Mouse (Mus musculus) frontal cortex, postnatal 14 days (tissue): ENCODE measurements around the gene Rcc2.

ENCODE experiments used
- DNase-seq, 2 experiments: peaks; one replicate each; pipeline ENCODE4 v3.0.0; 2022; ENCODE audit warnings: low spot score in 2 of 2

Gene Rcc2

DNA sequence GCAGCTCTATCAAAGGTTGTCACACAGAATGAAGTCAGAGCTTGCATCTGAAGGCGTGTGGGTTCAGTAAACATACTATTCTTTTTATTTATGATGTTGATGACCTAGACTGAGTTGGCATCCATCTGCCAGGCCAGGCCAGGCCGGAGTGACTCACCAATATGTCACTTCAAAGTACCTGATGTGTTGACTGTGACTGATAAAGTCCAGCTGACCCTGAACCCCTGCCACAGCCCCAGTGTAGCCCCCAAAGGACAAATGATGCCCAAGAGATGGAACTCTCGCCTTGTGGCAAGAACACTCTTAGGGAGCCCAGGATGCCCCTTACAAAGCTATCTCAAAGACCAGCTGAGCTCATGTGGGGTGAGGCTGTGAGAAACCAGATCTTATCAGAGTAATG is 55.5 kb downstream of the Rcc2 start:
- no peak for DNase-seq

DNA sequence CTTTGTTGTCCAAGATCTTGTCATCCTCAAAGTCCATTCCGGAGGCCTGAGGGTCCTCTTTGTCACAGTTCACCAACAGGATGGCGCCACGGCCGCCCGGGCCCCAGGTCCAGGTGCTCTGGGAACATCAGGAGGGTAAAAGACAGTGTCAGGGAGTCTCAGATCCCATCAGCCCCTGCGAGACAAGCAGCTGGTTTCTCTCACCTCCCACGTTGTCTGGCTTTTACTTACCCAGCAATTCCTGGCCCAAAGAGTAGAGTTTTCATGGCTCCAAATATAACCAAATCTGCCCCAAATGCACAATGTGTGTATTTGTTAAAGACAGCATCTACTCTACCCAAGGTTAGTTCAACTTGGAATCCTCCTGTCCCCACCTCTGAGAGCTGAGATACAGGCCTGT is 61.3 kb downstream of the Rcc2 start:
- no peak for DNase-seq

DNA sequence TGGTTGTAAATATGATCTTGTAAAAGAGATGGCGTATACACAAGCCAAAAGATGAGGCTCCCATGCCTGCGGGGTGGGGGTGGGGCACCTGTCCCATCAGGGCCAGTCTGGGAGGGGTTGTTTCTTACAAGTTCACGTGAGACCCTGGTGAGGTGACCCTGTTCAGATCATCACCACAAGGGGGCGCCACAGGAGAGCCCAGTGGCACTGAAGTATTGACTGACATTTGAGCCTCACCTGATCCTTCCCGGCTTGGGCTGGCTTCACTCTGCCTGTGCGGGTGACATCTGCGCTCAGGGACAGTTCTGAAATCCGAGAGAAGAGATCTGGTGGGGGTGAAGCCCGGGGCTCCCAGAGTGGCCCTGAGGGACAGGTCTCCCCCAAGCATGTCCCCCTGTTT is 62.8 kb downstream of the Rcc2 start:
- no peak for DNase-seq

DNA sequence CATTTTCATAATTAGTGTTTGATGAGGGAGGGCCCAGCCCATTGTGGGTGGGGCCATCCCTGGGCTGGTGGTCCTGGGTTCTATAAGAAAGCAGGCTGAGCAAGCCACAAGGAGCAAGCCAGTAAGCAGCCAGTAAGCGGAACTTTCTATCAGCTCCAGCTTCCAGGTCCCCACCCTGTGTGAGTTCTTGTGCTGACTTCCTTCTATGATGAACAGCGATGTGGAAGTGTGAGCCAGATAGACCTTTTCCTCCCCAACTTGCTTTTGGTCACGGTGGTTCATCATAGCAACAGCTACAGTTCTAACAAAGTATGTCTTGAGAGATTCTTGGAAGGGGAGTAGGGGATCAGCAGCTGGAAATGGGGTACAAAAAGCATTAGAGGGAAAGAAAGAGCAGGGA is 65.6 kb downstream of the Rcc2 start:
- no peak for DNase-seq

DNA sequence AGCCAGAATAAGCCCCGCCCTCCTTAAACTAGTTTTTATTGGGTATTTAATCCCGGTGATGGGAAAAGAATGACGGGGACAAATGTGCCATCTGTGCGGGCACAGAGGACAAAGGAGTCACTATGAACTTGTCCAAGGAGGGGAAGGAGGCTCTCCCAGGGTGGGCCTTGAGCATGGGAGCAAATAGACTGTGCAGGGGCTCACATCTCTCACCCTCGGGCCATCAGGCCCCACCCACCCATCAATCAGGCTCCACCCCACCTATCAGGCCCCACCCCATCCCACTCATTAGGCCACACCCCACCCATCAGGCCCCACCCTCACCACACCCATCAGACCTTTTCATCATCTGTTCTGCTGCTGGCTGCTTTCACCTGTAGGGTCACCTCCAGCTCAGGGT is 68.6 kb downstream of the Rcc2 start:
- no peak for DNase-seq

DNA sequence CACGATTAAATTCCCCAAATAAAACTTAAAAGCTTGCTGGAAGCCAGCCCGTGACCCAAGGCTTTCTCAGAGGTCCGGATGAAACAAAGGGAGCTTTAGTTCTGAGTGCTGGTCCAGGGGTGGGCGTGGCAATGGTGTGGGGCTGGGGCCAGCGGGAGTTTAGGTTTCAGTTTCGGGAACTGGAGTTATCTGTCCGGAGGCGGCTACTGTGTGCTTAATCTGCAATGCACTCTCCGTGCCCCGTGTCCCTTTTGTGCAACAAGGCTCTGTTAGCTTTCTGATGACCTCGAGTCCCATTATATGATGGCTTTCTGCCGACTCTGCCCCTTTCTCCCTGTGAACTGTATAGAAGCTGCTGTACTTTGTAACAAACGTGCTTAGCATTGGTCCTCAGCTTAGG is 70.1 kb downstream of the Rcc2 start:
- no peak for DNase-seq

DNA sequence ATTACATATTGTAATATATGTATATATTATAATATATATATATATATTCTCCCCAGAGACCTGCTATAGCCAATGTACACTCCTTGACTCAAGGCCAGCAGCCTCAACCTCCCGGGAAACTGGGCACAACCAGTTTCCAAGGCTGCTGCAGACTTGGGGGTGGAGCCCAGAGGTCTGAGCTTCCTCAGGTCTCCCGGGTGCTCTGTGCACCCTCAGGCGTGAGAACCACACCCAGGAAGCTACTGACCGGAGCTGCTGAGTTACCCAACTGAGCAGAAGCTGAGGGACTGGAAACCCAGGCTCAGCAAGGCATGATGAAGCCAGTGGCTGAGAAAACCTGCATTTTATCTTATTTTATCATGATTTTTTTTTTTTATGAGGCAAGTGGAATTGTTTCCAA is 70.8 kb downstream of the Rcc2 start:
- no peak for DNase-seq
